ENCODE assay signal across 27 mouse cellular contexts in genomic region chr7:30235625-30236024, GRCm38 (mm10). TPM values are rescaled to one million over a fixed set of nuclear protein-coding genes. Genes with fewer than 3 reads are reported as not detected.
DNase-seq lines count a peak whose midpoint lies in the region; ATAC-seq and TF ChIP-seq lines count a peak whose summit lies in the region.
"Had no signal": no experiment of that assay in that cellular context is flagged by ENCODE, and none has a peak within 500 bp of the region (broad histone marks: within the 10 kb centered on the region; RNA-seq: fewer than 3 reads in every experiment).

TSS of gene Ovol3 (minus strand) at chr7:30235725.

- H3K27ac ChIP-seq in CH12.LX (ENCODE audit: insufficient read depth, low read depth): no peak within 1 kb of the TSS
- H3K27ac ChIP-seq: heart, embryonic 15.5 days; hindbrain, embryonic 14.5 days; hindbrain, postnatal 0 days had no signal

- peak; percentile 80 for DNase-seq in heart, adult 11 months
- DNase-seq in heart, postnatal 36 days: no peak
- peak; percentile 24 for DNase-seq in CH12.LX (ENCODE audit: extremely low read depth)
- no peak for DNase-seq in layer of hippocampus, adult 9-11 months
- DNase-seq: adrenal gland, postnatal 10 days; adrenal gland, postnatal 36 days; cerebellum, adult 18-20 months; cerebellum, adult 9-10 months; cerebellum, postnatal 14 days; gastrocnemius, postnatal 14 days; heart, adult 18-20 months; heart, postnatal 10 days; heart, postnatal 4 days had no signal

- no peak for TF ChIP-seq CTCF in CH12.LX (conservative IDR thresholded peaks at IDR 0.05 in 1 of 2, IDR thresholded peaks at IDR 0.05 in 1 of 2; ENCODE audit: low read depth in 2 of 2, low read length in 2 of 2)

- no peak within 1 kb of the TSS for H3K4me2 ChIP-seq in CH12.LX (ENCODE audit: insufficient read depth, low read depth, poor library complexity, severe bottlenecking)
- H3K4me2 ChIP-seq: heart, embryonic 12.5 days; heart, embryonic 15.5 days; hindbrain, embryonic 14.5 days had no signal

- intact Hi-C loops in heart, postnatal 36 days (cut with DNase I): no loop called here

- peak within 1 kb of the TSS; percentile 1 for H3K4me3 ChIP-seq in megakaryocyte, embryonic 14.5 days (replicated peaks)
- peak within 1 kb of the TSS in 1 of 3 experiments; percentile 2 for H3K4me3 ChIP-seq in CH12.LX (replicated peaks in 1 of 3; ENCODE audit: low read depth in 2 of 3, low read length in 2 of 3, poor library complexity in 1 of 3)
- H3K4me3 ChIP-seq: heart, embryonic 12.5 days; heart, embryonic 15.5 days had no signal

- TF ChIP-seq POLR2A in CH12.LX (IDR thresholded peaks at IDR 0.05; ENCODE audit: low read depth, low read length): no peak

- in situ Hi-C loops in CH12.LX (cut with MboI; ENCODE audit: low pct_ligation_motif_present, low pct_unique_long_range_greater_than_20kb, low sequenced_read_pairs): no loop called here

- H3K27me3 ChIP-seq in megakaryocyte, embryonic 14.5 days (replicated peaks): no peaks in the 10 kb centered on the region
- no peaks in the 10 kb centered on the region for H3K27me3 ChIP-seq in CH12.LX (replicated peaks)
- H3K27me3 ChIP-seq: heart, embryonic 12.5 days; heart, embryonic 15.5 days; Patski had no signal

- no peak for ATAC-seq in megakaryocyte, adult 5-6 weeks (ENCODE audit: poor library complexity, severe bottlenecking)
- ATAC-seq: forebrain, embryonic 14.5 days; hindbrain, postnatal 0 days; inflammation-experienced regulatory T-cells, adult 6 months; Patski had no signal

- TF ChIP-seq EP300 in CH12.LX (IDR thresholded peaks at IDR 0.05; ENCODE audit: low read length): no peak

- peaks cover 39% of the 10 kb centered on the region for H3K4me1 ChIP-seq in megakaryocyte, embryonic 14.5 days
- H3K4me1 ChIP-seq in CH12.LX (ENCODE audit: control insufficient read depth in 1 of 2, insufficient read depth in 2 of 2): peaks cover 12 to 41% of the 10 kb centered on the region in 2 experiments

- no peak for TF ChIP-seq RAD21 in CH12.LX (IDR thresholded peaks at IDR 0.05; ENCODE audit: low read depth, low read length)

- no peaks in the 10 kb centered on the region for H3K79me2 ChIP-seq in CH12.LX (replicated peaks; ENCODE audit: control insufficient read depth, extremely low read depth, insufficient read depth, poor library complexity, severe bottlenecking)

- H3K9ac ChIP-seq in CH12.LX (ENCODE audit: insufficient read depth, low read depth): no peak within 1 kb of the TSS
- H3K9ac ChIP-seq: heart, embryonic 12.5 days; heart, embryonic 15.5 days; hindbrain, embryonic 14.5 days had no signal

- H3K9me3 ChIP-seq in megakaryocyte, embryonic 14.5 days: peaks cover 6% of the 10 kb centered on the region; the same call in 1 of the 2 replicates
- no peaks in the 10 kb centered on the region for H3K9me3 ChIP-seq in CH12.LX (replicated peaks; ENCODE audit: low read length)
- H3K9me3 ChIP-seq: G1E; heart, embryonic 12.5 days; heart, embryonic 15.5 days had no signal

- dilution Hi-C loops in CH12.LX (cut with MboI; ENCODE audit: extremely low pct_ligation_motif_present, extremely low pct_unique_long_range_greater_than_20kb, low sequenced_read_pairs): no loop called here

- peaks cover 41% of the 10 kb centered on the region for H3K36me3 ChIP-seq in megakaryocyte, embryonic 14.5 days (replicated peaks; ENCODE audit: low read length)
- peaks cover 26 to 45% of the 10 kb centered on the region in 2 experiments for H3K36me3 ChIP-seq in CH12.LX (replicated peaks in 1 of 2; ENCODE audit: control insufficient read depth in 1 of 2, insufficient read depth in 1 of 2, low read length in 1 of 2)

TF ChIP-seq in CH12.LX, 34 proteins besides CTCF, POLR2A, EP300 and RAD21:
- TF ChIP-seq NELFE (IDR thresholded peaks at IDR 0.05; ENCODE audit: low read depth, low read length) (no peak), UBTF (IDR thresholded peaks at IDR 0.05; ENCODE audit: low read depth, low read length) (no peak), CHD2 (IDR thresholded peaks at IDR 0.05; ENCODE audit: low read length) (no peak), KAT2A (IDR thresholded peaks at IDR 0.05; ENCODE audit: insufficient replicate concordance, low read length) (no peak), JUN (IDR thresholded peaks at IDR 0.05; ENCODE audit: insufficient read depth, low read depth, low read length) (no peak), MEF2A (IDR thresholded peaks at IDR 0.05; ENCODE audit: borderline replicate concordance, low read depth, low read length) (no peak), IRF4 (IDR thresholded peaks at IDR 0.05; ENCODE audit: low read depth, low read length) (no peak), MYC (IDR thresholded peaks at IDR 0.05; ENCODE audit: low read depth, low read length) (no peak), MAX (IDR thresholded peaks at IDR 0.05; ENCODE audit: low read length) (no peak)

RNA-seq across cellular contexts. Expression of gene Ovol3, which starts in this region (rescaled TPM):
- total RNA-seq in heart, postnatal 36 days (2021): not detected
- not detected in 2 replicates for polyA plus RNA-seq in megakaryocyte, embryonic 14.5 days (2012; ENCODE audit: insufficient read depth, low replicate concordance)
- total RNA-seq in megakaryocyte, adult 5-6 weeks (2015): 0.55 TPM in 1 of 2 replicates, not detected in the other
- total RNA-seq in megakaryocyte, adult 5-6 weeks (2017): not detected in 2 replicates
- total RNA-seq in CH12.LX (2012; rRNA removed) (0.42 and 0.84 TPM in 2 replicates), CH12.LX (2014; rRNA removed) (1.9 and 2.8 TPM in 2 replicates)
- polyA plus RNA-seq in CH12.LX (2012; ENCODE audit: insufficient read length, low read depth): 3.4 and 4.3 TPM in 2 replicates
- total RNA-seq: adrenal gland, adult 18-20 months; adrenal gland, postnatal 10 days; adrenal gland, postnatal 36 days; G1E; heart, adult 18-20 months; heart, postnatal 10 days; heart, postnatal 4 days; hindbrain, postnatal 0 days had no signal
- polyA plus RNA-seq: embryonic facial prominence, embryonic 11.5 days; forebrain, embryonic 11.5 days; forebrain, embryonic 14.5 days; G1E; heart, embryonic 12.5 days; heart, embryonic 15.5 days; hindbrain, embryonic 11.5 days; hindbrain, embryonic 14.5 days; hindbrain, postnatal 0 days; inflammation-experienced regulatory T-cells, adult 6 months; Patski had no signal

Comparison
In these comparisons a context has a peak if more than half of its experiments do, and no peak if none do; other contexts are left out.
1. DNase-seq: peak in heart, adult 11 months (single experiment) and CH12.LX (single experiment); none in heart, postnatal 36 days (0 of 2) and layer of hippocampus, adult 9-11 months (single experiment).